Comparison of ENCODE assay signal across 9 mouse cellular contexts in genomic region chr9:61375802-61376561, GRCm38 (mm10). TPM values are rescaled to one million over a fixed set of nuclear protein-coding genes. Genes with fewer than 3 reads are reported as not detected.
DNase-seq lines count a peak whose midpoint lies in the region; ATAC-seq and TF ChIP-seq lines count a peak whose summit lies in the region.
"Had no signal": no experiment of that assay in that cellular context is flagged by ENCODE, and none has a peak within 500 bp of the region (broad histone marks: within the 10 kb centered on the region; RNA-seq: fewer than 3 reads in every experiment).

No protein-coding gene starts in this region.

- peak overlapping the region; percentile 21 for H3K4me3 ChIP-seq in heart, embryonic 13.5 days
- no peak overlapping the region for H3K4me3 ChIP-seq in ES-Bruce4 (ENCODE audit: low read depth, low read length)
- peak overlapping the region; percentile 83 for H3K4me3 ChIP-seq in forebrain, postnatal 0 days (ENCODE audit: low read depth, low read length)
- H3K4me3 ChIP-seq in liver, postnatal 0 days (ENCODE audit: low read depth, low read length), result no peak overlapping the region

- peaks cover 24% of the 10 kb centered on the region for H3K36me3 ChIP-seq in heart, embryonic 13.5 days
- H3K36me3 ChIP-seq in ES-Bruce4 (ENCODE audit: control insufficient read depth, insufficient read depth, low read length, poor library complexity, severe bottlenecking), result peaks cover 35% of the 10 kb centered on the region
- 0 out of 2 replicates have a peak, but pooled peaks cover 4% of the 10 kb centered on the region for H3K36me3 ChIP-seq in forebrain, postnatal 0 days (ENCODE audit: insufficient read depth)
- H3K36me3 ChIP-seq in liver, postnatal 0 days (replicated peaks; ENCODE audit: insufficient read depth, low read length), result peaks cover 10% of the 10 kb centered on the region; the same call in 1 of the 2 replicates

- H3K27ac ChIP-seq in heart, embryonic 13.5 days (replicated peaks), result no peak overlapping the region
- peak overlapping the region; percentile 7; the same call in 1 of the 2 replicates for H3K27ac ChIP-seq in ES-Bruce4 (ENCODE audit: insufficient read depth, low read length)
- no peak overlapping the region for H3K27ac ChIP-seq in forebrain, postnatal 0 days (ENCODE audit: low read depth, low read length)
- H3K27ac ChIP-seq in liver, postnatal 0 days (ENCODE audit: low read depth), result peak overlapping the region; percentile 44; the same call in 1 of the 2 replicates

- peaks cover 93% of the 10 kb centered on the region for H3K4me1 ChIP-seq in heart, embryonic 13.5 days
- H3K4me1 ChIP-seq in ES-Bruce4 (ENCODE audit: control insufficient read depth, insufficient read depth, low read length), result peaks cover 7% of the 10 kb centered on the region
- H3K4me1 ChIP-seq in forebrain, postnatal 0 days (ENCODE audit: insufficient read depth), result peaks cover 33% of the 10 kb centered on the region
- H3K4me1 ChIP-seq in liver, postnatal 0 days (ENCODE audit: insufficient read depth), result peaks cover 80% of the 10 kb centered on the region

- H3K27me3 ChIP-seq in heart, embryonic 13.5 days (replicated peaks), result peaks cover 66% of the 10 kb centered on the region
- H3K27me3 ChIP-seq in ES-Bruce4 (ENCODE audit: control insufficient read depth, insufficient read depth, low read length, poor library complexity, severe bottlenecking), result no peaks in the 10 kb centered on the region
- H3K27me3 ChIP-seq in forebrain, postnatal 0 days (ENCODE audit: insufficient read depth, low read length), result no peaks in the 10 kb centered on the region
- H3K27me3 ChIP-seq in liver, postnatal 0 days (ENCODE audit: insufficient read depth, low read length), result peaks cover 8% of the 10 kb centered on the region; the same call in 1 of the 2 replicates
- H3K27me3 ChIP-seq: CH12.LX had no signal

- H3K9me3 ChIP-seq in heart, embryonic 13.5 days, result no peaks in the 10 kb centered on the region
- H3K9me3 ChIP-seq in ES-Bruce4 (replicated peaks; ENCODE audit: control insufficient read depth, insufficient read depth, low read length, poor library complexity, severe bottlenecking), result no peaks in the 10 kb centered on the region
- no peaks in the 10 kb centered on the region for H3K9me3 ChIP-seq in forebrain, postnatal 0 days (ENCODE audit: low read length)
- no peaks in the 10 kb centered on the region for H3K9me3 ChIP-seq in liver, postnatal 0 days (ENCODE audit: low read length)

- no peak for ATAC-seq in heart, embryonic 13.5 days (ENCODE audit: extremely low read depth, insufficient number of reproducible peaks, low FRiP score, low TSS enrichment)
- no peak for ATAC-seq in forebrain, postnatal 0 days
- no peak for ATAC-seq in liver, postnatal 0 days

- no peak for TF ChIP-seq CTCF in ES-Bruce4 (IDR thresholded peaks at IDR 0.05; ENCODE audit: low read depth, low read length)
- no peak for TF ChIP-seq CTCF in forebrain, postnatal 0 days (IDR thresholded peaks at IDR 0.05; ENCODE audit: low read depth)
- TF ChIP-seq CTCF in liver, postnatal 0 days (IDR thresholded peaks at IDR 0.05; ENCODE audit: low read depth), result no peak

- peak overlapping the region; percentile 40; the same call in 1 of the 2 replicates for H3K9ac ChIP-seq in heart, embryonic 13.5 days
- H3K9ac ChIP-seq in ES-Bruce4 (ENCODE audit: low read depth, poor library complexity, severe bottlenecking), result no peak overlapping the region
- no peak overlapping the region for H3K9ac ChIP-seq in forebrain, postnatal 0 days
- H3K9ac ChIP-seq in liver, postnatal 0 days (replicated peaks), result 0 out of 2 replicates have a peak overlapping the region, but pooled peaks have one; percentile 30

- peak overlapping the region; percentile 96 for H3K4me2 ChIP-seq in heart, embryonic 13.5 days
- peak overlapping the region; percentile 99 for H3K4me2 ChIP-seq in forebrain, postnatal 0 days (ENCODE audit: low read depth)
- H3K4me2 ChIP-seq in liver, postnatal 0 days (ENCODE audit: low read depth, low read length), result peak overlapping the region; percentile 36

- DNase-seq in heart, postnatal 10 days, result no peak
- DNase-seq in forebrain, postnatal 0 days, result no peak
- no peak for DNase-seq in liver, postnatal 0 days
- no peak for DNase-seq in thymus, postnatal 25 days
- no peak for DNase-seq in testis, postnatal 14 days (ENCODE audit: low spot score)
- no peak for DNase-seq in kidney, postnatal 25 days

- intact Hi-C loops in heart, postnatal 10 days (cut with DNase I), result loop anchor here (5.0 kb wide), 1 partner anchor 281 kb away; no protein-coding TSS in a partner anchor

- TF ChIP-seq EP300 in ES-Bruce4 (IDR thresholded peaks at IDR 0.05; ENCODE audit: insufficient read depth, low read depth, low read length), result 0 out of 2 replicates have a peak, but pooled peaks have one; percentile 57
- no peak for TF ChIP-seq EP300 in liver, postnatal 0 days (IDR thresholded peaks at IDR 0.05; ENCODE audit: low read depth)

- no peak for TF ChIP-seq POLR2A in ES-Bruce4 (IDR thresholded peaks at IDR 0.05; ENCODE audit: insufficient read depth, low read length)

- 58% methylated on average over 11 of the region's 11 CpGs for WGBS in heart, embryonic 13.5 days
- 22% methylated on average over 11 of the region's 11 CpGs for WGBS in forebrain, postnatal 0 days
- WGBS in liver, postnatal 0 days (ENCODE audit: insufficient replicate concordance), result 62% methylated on average over 11 of the region's 11 CpGs

RNA-seq across cellular contexts. Expression of gene Tle3, which starts 3.8 kb away (rescaled TPM):
- polyA plus RNA-seq in heart, embryonic 13.5 days (2015; fragmentation: Nextera tagmentation; extraction: Ambion mirVana), result 7.3 and 9.1 TPM in 2 replicates
- total RNA-seq in heart, postnatal 10 days (2021), result 10 to 100 TPM; 26.9 to 27.4 TPM
- 122 and 146 TPM in 2 replicates for polyA plus RNA-seq in ES-Bruce4 (2011; ENCODE audit: insufficient read depth, insufficient read length, low read depth, missing spikeins)
- total RNA-seq in forebrain, postnatal 0 days (2014; rRNA removed), result 63.3 and 66.3 TPM in 2 replicates
- polyA plus RNA-seq in forebrain, postnatal 0 days (2015; fragmentation: Nextera tagmentation; extraction: Ambion mirVana), result 16.3 and 21.1 TPM in 2 replicates
- 3.2 and 3.6 TPM in 2 replicates for polyA plus RNA-seq in liver, postnatal 0 days (2015; fragmentation: Nextera tagmentation; extraction: Ambion mirVana)

Comparison
In these comparisons a context has a peak if more than half of its experiments do, and no peak if none do; other contexts are left out.
1. H3K27ac ChIP-seq: peak in ES-Bruce4 (single experiment) and liver, postnatal 0 days (single experiment); none in heart, embryonic 13.5 days (single experiment) and forebrain, postnatal 0 days (single experiment).
2. H3K4me2 ChIP-seq: peak in every context shown above with its lines; median percentile 99 in forebrain, postnatal 0 days; 96 in heart, embryonic 13.5 days; 36 in liver, postnatal 0 days.
3. H3K4me3 ChIP-seq: peak in heart, embryonic 13.5 days (single experiment) and forebrain, postnatal 0 days (single experiment); none in ES-Bruce4 (single experiment) and liver, postnatal 0 days (single experiment).
4. H3K9ac ChIP-seq: peak in heart, embryonic 13.5 days (single experiment) and liver, postnatal 0 days (single experiment); none in ES-Bruce4 (single experiment) and forebrain, postnatal 0 days (single experiment).